Mouse (Mus musculus) spleen, adult 2 months (tissue): ENCODE results near the gene AF366264.

Source experiments
- CTCF ChIP-seq: fragments of 200-500 bp; IDR thresholded peaks from 2 replicates; pipeline ENCODE4 v1.5.1; 2011; ENCODE audit warnings: mild to moderate bottlenecking, inconsistent platforms; ENCODE audit not compliant: insufficient read depth, insufficient read length, insufficient replicate concordance; ENCODE audit errors: extremely low read depth
- POLR2A ChIP-seq: fragments of 200-500 bp; IDR thresholded peaks from 2 replicates; pipeline ENCODE4 v1.6.1; 2011; ENCODE audit warnings: low read depth, low read length, inconsistent platforms

DNA sequence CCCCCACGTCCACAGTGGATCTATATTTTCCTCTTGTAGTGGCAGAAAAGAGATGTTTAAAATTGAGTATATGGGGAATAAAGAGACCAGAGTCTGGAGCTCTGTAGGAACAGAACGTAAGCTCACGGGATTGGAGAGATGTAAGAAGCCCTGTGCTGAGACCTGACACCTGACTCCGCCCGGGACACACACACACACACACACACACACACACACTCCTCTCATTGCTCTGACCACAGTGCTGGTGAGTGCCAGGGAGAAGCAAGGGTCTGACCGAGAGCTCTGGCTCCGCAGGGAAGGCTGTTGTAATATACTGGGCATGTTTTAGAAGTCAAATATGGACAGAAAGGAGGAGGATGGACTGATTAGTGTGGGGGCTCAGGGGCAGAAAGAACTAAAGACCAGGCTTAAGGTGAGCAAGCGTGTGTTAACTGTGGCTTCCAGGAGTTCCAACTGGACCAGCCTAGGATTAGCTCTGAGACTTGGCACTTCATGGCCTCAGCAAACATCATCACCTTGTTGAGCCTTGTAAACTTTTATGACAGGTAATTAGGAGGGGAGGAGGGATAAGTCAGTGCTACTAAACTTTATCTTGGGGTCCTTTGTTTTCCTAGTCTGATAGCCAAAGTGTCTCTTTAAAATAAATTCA lies 45.0 kb downstream of the AF366264 start:
- TF ChIP-seq POLR2A, result no peak
- TF ChIP-seq CTCF, result no peak
